Mouse (Mus musculus): ENCODE data around the gene Fbxo40. TPM values are rescaled to one million over a fixed set of nuclear protein-coding genes. Genes with fewer than 3 reads are reported as not detected.

Gene Fbxo40
- total RNA-seq, 2 experiments from 2014 or later, result 140 to 151 TPM

GRCm38 (mm10) chr16:36949614-36950336, 40.5 kb downstream of the Fbxo40 start:
- no peak for DNase-seq
- intact Hi-C loops (cut with DNase I), result loop anchor here (5.0 kb wide), 1 partner anchor 38 kb away; no protein-coding TSS in a partner anchor

DNA sequence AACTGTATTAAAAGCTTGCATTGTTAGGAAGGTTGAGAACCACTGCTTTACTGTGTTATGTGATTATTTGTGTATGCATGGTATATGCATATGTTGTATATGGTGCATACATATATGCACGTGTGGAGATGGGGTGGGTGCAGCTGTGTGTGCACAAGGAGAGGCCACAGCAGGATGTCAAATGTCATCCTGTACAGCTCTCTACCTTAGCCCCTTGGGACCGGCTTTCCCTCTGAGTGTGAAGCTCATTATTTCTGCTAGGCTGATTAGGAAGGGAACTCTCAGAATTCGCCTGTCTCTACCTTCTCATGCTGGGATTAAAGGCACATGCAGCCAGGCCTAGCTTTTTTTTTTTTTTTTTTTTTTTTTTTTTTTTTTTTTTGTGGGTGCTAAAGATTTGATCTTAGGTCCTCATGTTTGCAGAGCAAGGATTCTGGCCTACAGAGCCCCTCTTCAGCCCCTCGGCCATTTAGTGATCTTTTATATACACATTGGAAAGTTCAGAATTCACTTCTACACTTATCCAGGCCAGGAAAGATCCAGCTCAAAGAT, 42.5 kb downstream of the Fbxo40 start:
- intact Hi-C loops (cut with DNase I), result loop anchor here (5.0 kb wide), 1 partner anchor 40 kb away; no protein-coding TSS in a partner anchor
- no peak for DNase-seq

DNA sequence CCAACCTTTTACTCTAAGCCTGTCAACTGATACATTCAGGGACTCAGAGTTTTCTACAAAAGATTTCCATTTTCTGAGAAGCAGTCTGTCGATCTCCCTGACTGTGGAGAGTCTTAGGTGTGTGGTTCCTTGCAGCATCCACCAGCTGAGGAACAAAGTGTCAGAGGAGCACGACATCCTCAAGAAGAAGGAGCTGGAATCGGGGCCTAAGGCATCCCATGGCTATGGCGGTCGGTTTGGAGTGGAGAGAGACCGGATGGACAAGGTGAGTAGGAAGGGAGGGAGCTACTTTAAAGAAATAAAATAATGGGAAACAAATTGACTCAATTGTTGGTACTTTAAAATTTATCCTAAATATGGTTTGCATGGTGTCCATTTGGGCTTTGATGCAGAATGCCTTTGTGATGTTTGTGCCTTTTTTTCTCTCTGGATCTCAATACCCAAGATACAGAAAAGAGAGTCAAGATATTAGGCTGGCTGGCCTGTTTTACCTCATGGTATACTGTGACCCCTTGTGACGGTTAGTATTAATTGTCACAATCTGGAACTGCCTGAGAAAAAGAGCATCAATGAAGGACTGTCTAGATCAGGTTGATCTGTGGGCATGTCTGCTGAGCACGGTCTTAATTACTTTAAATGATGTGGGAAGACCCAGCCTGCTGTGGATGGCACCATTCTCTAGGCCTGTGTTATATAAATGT, 43.7 kb downstream of the Fbxo40 start:
- intact Hi-C loops (cut with DNase I), result loop anchor here (5.0 kb wide), 1 partner anchor 41 kb away; no protein-coding TSS in a partner anchor
- DNase-seq, result no peak

DNA sequence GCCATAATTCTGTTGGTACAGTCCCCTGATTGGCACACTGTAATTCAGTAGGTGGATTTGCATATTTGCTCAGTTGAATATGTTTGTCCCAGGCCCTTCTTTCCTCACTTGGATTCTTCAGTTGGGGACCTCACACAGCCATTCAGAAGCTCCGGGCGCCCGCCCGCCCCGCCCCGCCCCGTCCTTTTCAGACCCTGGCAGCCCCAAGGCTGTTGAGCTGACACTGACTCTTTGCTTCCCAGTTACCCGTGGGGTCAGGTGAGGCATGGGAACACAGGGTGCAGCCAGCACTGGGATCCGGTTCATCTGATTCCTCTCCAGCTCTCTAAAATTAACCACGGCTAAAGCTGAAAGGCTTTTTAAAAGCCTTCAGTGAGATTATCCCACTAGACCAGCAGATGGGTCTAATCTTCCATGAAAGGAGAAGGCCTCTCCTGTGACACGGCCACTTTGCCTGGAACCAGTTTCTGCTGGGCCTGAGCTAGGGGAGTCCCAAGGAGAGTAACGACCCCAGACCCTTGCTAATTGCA, 45.3 kb downstream of the Fbxo40 start:
- intact Hi-C loops (cut with DNase I), result loop anchor here (1.0 to 5.0 kb wide), 2 partner anchors 42 to 64 kb away; no protein-coding TSS in a partner anchor
- peak; percentile 36 to 57 for DNase-seq

GRCm38 (mm10) chr16:36943591-36943990, 46.7 kb downstream of the Fbxo40 start:
- intact Hi-C loops (cut with DNase I), result no loop called here
- no peak for DNase-seq

DNA sequence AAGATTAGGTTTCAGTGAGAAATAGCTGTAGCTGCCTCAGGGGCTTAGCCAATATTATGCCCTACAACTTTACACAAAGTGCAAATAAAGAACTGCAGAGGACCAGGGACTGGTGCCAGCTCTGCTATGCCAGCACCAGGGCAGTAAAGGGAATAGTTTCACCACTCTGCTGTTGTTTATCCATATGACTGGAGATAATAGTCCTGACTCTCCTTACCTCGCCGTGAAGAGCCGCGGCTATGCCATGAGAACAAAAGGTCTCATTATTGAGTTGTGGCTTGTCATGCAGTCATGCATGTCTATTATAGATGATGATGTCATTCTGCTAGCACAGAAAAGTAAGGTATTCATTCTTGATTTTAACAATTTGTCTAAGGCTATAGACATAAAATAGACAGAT, 48.4 kb downstream of the Fbxo40 start:
- DNase-seq, result no peak
- intact Hi-C loops (cut with DNase I), result no loop called here

DNA sequence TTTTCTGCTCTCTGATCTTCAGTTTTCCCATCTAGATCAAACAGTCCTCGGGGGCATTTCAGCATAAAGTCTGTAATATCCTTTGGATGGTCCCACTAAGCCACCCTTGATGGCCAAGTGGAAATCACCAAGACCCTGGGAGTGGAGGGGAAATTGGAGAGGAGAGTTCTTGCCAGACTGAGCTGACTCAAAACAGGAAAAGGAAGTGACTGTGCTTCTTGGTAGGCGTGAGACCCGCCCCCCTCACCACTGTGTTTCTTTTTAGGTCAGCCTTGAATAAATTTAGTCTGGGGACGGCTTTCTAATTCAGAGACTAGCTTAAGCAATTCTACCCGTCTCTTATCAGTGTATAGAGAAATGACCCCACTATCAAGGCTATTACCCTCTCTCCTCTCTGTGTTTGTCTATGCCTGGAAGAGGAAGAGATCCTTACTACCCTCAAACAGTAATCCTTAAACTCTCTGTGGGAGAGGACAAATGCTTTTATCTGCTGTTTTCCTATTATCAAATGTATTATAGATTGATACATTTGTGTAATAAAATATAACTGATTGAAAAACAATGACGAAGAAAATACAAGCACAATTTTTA, 49.0 kb downstream of the Fbxo40 start:
- intact Hi-C loops (cut with DNase I), result no loop called here
- DNase-seq, result peak in 1 of 2 experiments; percentile 25

GRCm38 (mm10) chr16:36935814-36936213, 54.5 kb downstream of the Fbxo40 start:
- DNase-seq, result no peak
- intact Hi-C loops (cut with DNase I), result loop anchor here (2.0 kb wide), 1 partner anchor 75 kb away; the partner anchor contains the start of gene Polq

- DNase-seq, result peak; percentile 30 to 33
- intact Hi-C loops (cut with DNase I), result loop anchor here (2.0 kb wide), 1 partner anchor 76 kb away; the partner anchor contains the start of gene Polq
These were observed 55.2 kb downstream of the Fbxo40 start, which contains the start of gene Hcls1 for GRCm38 (mm10) chr16:36934841-36935620. Gene Hcls1, plus strand, starts transcription at chr16:36934983.

DNA sequence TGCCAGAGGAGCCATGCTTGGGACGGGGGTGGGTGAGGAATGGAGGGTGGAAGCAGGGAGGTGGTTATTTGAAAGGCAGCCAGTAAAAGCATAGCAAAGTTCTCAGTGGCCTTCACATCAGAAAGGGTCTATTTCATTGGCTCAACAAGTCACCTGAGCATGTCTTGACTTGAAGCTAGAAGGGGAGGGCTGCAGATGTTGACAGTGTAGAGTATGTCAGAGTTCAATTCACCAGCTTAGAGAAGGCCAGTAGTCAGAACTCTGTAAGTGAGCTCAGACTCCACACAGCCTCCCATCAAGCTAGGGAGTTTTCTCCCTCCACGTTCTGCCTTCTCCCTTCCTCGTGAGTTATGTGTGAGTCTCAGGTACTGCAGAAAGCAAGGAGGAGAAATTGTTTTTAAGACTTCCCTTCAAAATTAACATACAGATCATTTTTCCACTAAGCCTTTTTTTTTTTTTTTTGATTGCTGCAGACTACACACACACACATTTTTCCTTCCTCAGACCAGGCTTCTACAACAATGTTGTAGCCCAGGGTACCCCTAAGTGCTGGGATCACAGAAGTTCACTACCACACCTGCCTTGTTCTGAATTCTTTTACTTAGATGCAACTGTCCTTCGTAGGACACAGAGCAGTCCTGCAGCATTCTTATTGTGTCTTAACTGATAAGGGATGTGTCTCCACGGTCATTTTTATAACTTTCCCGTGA, 56.0 kb downstream of the Fbxo40 start:
- peak in 1 of 2 experiments; percentile 33 for DNase-seq
- intact Hi-C loops (cut with DNase I), result loop anchor here (2.0 kb wide), 1 partner anchor 77 kb away; the partner anchor contains the start of gene Polq

- no peak for DNase-seq
These were observed 57.7 kb downstream of the Fbxo40 start for GRCm38 (mm10) chr16:36932546-36932945.

GRCm38 (mm10) chr16:36931976-36932375, 58.3 kb downstream of the Fbxo40 start:
- no peak for DNase-seq
- intact Hi-C loops (cut with DNase I), result no loop called here

More at GRCm38 (mm10) chr16:36932546-36932945, 57.7 kb downstream of the Fbxo40 start:
- intact Hi-C loops (cut with DNase I), result no loop called here

DNA sequence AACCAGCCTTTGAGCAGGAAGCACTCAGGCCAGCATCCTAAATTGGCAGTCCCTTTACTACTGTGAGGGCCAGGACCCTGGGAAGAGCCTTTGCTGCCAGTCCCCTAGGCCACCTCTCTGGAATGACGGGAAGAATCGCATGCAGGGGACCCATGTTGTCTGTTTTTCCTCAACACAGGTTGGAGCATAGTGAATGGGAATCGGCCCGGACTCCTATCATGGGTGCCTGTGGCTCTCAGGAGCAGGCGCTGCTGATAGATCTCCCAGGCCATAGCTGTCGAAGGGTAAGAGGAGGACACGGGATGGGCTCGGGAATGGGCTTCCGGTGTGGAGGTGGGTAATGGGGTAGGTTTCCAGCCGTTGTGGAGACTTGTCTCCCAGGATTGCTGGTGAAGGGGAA, 58.9 kb downstream of the Fbxo40 start:
- no peak for DNase-seq
- intact Hi-C loops (cut with DNase I), result no loop called here

- no peak for DNase-seq
- intact Hi-C loops (cut with DNase I), result no loop called here
These were observed 59.8 kb downstream of the Fbxo40 start for GRCm38 (mm10) chr16:36930231-36931136.

DNA sequence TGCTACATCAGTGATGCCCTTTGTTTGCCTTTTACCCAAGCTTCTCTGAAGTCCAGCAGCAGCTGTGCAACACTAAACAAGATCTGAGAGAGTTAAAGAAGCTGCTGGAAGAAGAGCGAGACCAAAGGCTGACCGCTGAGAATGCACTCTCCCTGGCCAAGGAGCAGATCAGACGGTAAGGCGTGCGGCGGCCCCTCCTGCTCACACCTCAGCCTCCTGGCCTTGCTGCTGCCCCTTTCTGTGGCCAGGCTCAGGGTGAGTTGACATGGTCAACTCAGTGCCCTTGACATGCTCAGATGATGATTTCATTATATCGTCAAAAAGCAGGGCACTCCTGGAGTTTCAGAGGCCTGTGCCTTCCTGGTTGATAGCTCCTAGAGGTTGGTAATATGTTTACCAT, 61.1 kb downstream of the Fbxo40 start:
- intact Hi-C loops (cut with DNase I), result no loop called here
- DNase-seq, result no peak

DNA sequence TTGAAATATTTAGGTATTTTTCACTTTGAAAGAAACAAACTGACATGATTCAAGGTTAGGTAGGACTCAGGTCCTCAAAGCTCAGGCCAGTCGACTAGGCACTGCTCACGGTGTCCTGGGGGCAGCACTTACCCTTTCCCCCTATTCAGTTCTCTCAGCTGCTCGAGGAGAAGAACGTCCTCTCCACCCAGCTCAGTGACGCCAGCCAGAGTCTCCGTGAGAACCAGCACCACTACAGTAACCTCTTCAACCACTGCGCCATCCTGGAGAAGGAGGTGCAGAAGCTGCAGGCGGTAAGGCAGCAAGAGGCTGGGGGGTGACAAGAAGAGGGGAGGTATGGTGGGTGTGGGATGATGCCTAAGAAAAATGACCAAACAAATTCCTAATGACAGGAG, 62.2 kb downstream of the Fbxo40 start:
- no peak for DNase-seq
- intact Hi-C loops (cut with DNase I), result no loop called here

DNA sequence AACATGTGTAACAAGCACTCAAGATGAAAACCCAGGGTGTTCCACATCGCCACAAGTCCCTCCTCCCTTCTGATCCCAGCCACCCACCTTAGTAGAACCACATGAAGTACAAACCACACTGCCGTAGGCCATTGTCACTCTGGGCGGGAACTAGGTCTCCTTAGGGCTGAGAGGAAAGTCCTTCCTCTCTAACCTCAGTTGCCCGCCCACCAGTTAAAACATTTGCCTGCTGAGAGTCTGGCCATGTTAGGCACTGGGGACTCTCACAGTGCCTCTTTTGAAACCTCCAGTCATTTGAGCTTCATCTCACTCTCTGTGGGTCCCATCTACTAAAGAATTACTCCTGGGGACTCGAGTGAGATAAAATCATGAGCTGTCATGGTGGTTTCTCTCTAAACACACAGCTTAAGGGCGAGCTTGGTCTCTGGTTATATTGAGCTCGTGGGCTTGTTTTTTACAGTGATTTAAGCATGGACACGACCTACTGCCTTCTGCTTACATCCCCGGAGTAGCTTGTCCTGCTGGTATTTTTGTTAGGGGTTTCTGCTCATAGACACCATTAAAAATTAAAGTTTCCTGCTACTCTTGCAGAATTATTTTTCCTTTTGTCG, 62.7 kb downstream of the Fbxo40 start:
- no peak for DNase-seq
- intact Hi-C loops (cut with DNase I), result no loop called here

Data from heart, postnatal 14 days (tissue).